Mouse (Mus musculus): ENCODE data around the gene Tbca. TPM values are rescaled to one million over a fixed set of nuclear protein-coding genes. Genes with fewer than 3 reads are reported as not detected.

The Tbca gene
- 341 and 354 TPM in 2 replicates for polyA plus RNA-seq (2011; ENCODE audit: insufficient read depth, insufficient read length, low read depth, missing spikeins)

- Histone ChIP-seq H3K4me3 (ENCODE audit: low read depth, low read length) (peak within 1 kb of the TSS; percentile 94), H3K27ac (ENCODE audit: insufficient read depth, low read length) (no peak within 1 kb of the TSS), H3K4me1 (ENCODE audit: control insufficient read depth, insufficient read depth, low read length) (no peaks in the 10 kb centered on the region), H3K36me3 (ENCODE audit: control insufficient read depth, insufficient read depth, low read length, poor library complexity, severe bottlenecking) (no peaks in the 10 kb centered on the region), H3K9ac (ENCODE audit: low read depth, poor library complexity, severe bottlenecking) (peak within 1 kb of the TSS; percentile 87), H3K27me3 (ENCODE audit: control insufficient read depth, insufficient read depth, low read length, poor library complexity, severe bottlenecking) (no peaks in the 10 kb centered on the region), H3K9me3 (replicated peaks; ENCODE audit: control insufficient read depth, insufficient read depth, low read length, poor library complexity, severe bottlenecking) (no peaks in the 10 kb centered on the region)
- TF ChIP-seq POLR2A (IDR thresholded peaks at IDR 0.05; ENCODE audit: insufficient read depth, low read length) = peak; percentile 72
- no peak for TF ChIP-seq EP300 (IDR thresholded peaks at IDR 0.05; ENCODE audit: insufficient read depth, low read depth, low read length)
Observed at GRCm38 (mm10) chr13:94788771-94789649, at the start of gene Tbca. TSS of gene Tbca (plus strand) at chr13:94788910.

- Histone ChIP-seq H3K27me3 (ENCODE audit: control insufficient read depth, insufficient read depth, low read length, poor library complexity, severe bottlenecking) (no peaks in the 10 kb centered on the region), H3K4me1 (ENCODE audit: control insufficient read depth, insufficient read depth, low read length) (peaks cover 1% of the 10 kb centered on the region), H3K4me3 (ENCODE audit: low read depth, low read length) (no peak overlapping the region), H3K9ac (ENCODE audit: low read depth, poor library complexity, severe bottlenecking) (no peak overlapping the region), H3K9me3 (replicated peaks; ENCODE audit: control insufficient read depth, insufficient read depth, low read length, poor library complexity, severe bottlenecking) (peaks cover 7% of the 10 kb centered on the region; the same call in 1 of the 2 replicates), H3K27ac (ENCODE audit: insufficient read depth, low read length) (no peak overlapping the region), H3K36me3 (ENCODE audit: control insufficient read depth, insufficient read depth, low read length, poor library complexity, severe bottlenecking) (no peaks in the 10 kb centered on the region)
- TF ChIP-seq EP300 (IDR thresholded peaks at IDR 0.05; ENCODE audit: insufficient read depth, low read depth, low read length) (no peak), CTCF (IDR thresholded peaks at IDR 0.05; ENCODE audit: low read depth, low read length) (no peak), POLR2A (IDR thresholded peaks at IDR 0.05; ENCODE audit: insufficient read depth, low read length) (no peak)
Observed at GRCm38 (mm10) chr13:94745176-94745575, 43.5 kb upstream of the Tbca start.

- Histone ChIP-seq H3K27ac (ENCODE audit: insufficient read depth, low read length) (no peak overlapping the region), H3K4me3 (ENCODE audit: low read depth, low read length) (no peak overlapping the region), H3K36me3 (ENCODE audit: control insufficient read depth, insufficient read depth, low read length, poor library complexity, severe bottlenecking) (no peaks in the 10 kb centered on the region), H3K9ac (ENCODE audit: low read depth, poor library complexity, severe bottlenecking) (no peak overlapping the region), H3K4me1 (ENCODE audit: control insufficient read depth, insufficient read depth, low read length) (no peaks in the 10 kb centered on the region), H3K27me3 (ENCODE audit: control insufficient read depth, insufficient read depth, low read length, poor library complexity, severe bottlenecking) (no peaks in the 10 kb centered on the region), H3K9me3 (replicated peaks; ENCODE audit: control insufficient read depth, insufficient read depth, low read length, poor library complexity, severe bottlenecking) (no peaks in the 10 kb centered on the region)
- TF ChIP-seq CTCF (IDR thresholded peaks at IDR 0.05; ENCODE audit: low read depth, low read length) = no peak
- no peak for TF ChIP-seq POLR2A (IDR thresholded peaks at IDR 0.05; ENCODE audit: insufficient read depth, low read length)
- no peak for TF ChIP-seq EP300 (IDR thresholded peaks at IDR 0.05; ENCODE audit: insufficient read depth, low read depth, low read length)
Observed at GRCm38 (mm10) chr13:94765852-94766251, 22.9 kb upstream of the Tbca start.

GRCm38 (mm10) chr13:94768460-94769154, 20.1 kb upstream of the Tbca start:
- Histone ChIP-seq H3K36me3 (ENCODE audit: control insufficient read depth, insufficient read depth, low read length, poor library complexity, severe bottlenecking) (no peaks in the 10 kb centered on the region), H3K27ac (ENCODE audit: insufficient read depth, low read length) (no peak overlapping the region), H3K9me3 (replicated peaks; ENCODE audit: control insufficient read depth, insufficient read depth, low read length, poor library complexity, severe bottlenecking) (no peaks in the 10 kb centered on the region), H3K4me3 (ENCODE audit: low read depth, low read length) (no peak overlapping the region), H3K27me3 (ENCODE audit: control insufficient read depth, insufficient read depth, low read length, poor library complexity, severe bottlenecking) (no peaks in the 10 kb centered on the region), H3K4me1 (ENCODE audit: control insufficient read depth, insufficient read depth, low read length) (no peaks in the 10 kb centered on the region), H3K9ac (ENCODE audit: low read depth, poor library complexity, severe bottlenecking) (no peak overlapping the region)
- no peak for TF ChIP-seq CTCF (IDR thresholded peaks at IDR 0.05; ENCODE audit: low read depth, low read length)
- no peak for TF ChIP-seq POLR2A (IDR thresholded peaks at IDR 0.05; ENCODE audit: insufficient read depth, low read length)
- TF ChIP-seq EP300 (IDR thresholded peaks at IDR 0.05; ENCODE audit: insufficient read depth, low read depth, low read length) = no peak

- Histone ChIP-seq H3K36me3 (ENCODE audit: control insufficient read depth, insufficient read depth, low read length, poor library complexity, severe bottlenecking) (no peaks in the 10 kb centered on the region), H3K9ac (ENCODE audit: low read depth, poor library complexity, severe bottlenecking) (no peak overlapping the region), H3K9me3 (replicated peaks; ENCODE audit: control insufficient read depth, insufficient read depth, low read length, poor library complexity, severe bottlenecking) (no peaks in the 10 kb centered on the region), H3K4me1 (ENCODE audit: control insufficient read depth, insufficient read depth, low read length) (no peaks in the 10 kb centered on the region), H3K27me3 (ENCODE audit: control insufficient read depth, insufficient read depth, low read length, poor library complexity, severe bottlenecking) (no peaks in the 10 kb centered on the region), H3K4me3 (ENCODE audit: low read depth, low read length) (no peak overlapping the region), H3K27ac (ENCODE audit: insufficient read depth, low read length) (no peak overlapping the region)
- no peak for TF ChIP-seq CTCF (IDR thresholded peaks at IDR 0.05; ENCODE audit: low read depth, low read length)
- TF ChIP-seq EP300 (IDR thresholded peaks at IDR 0.05; ENCODE audit: insufficient read depth, low read depth, low read length) = no peak
- no peak for TF ChIP-seq POLR2A (IDR thresholded peaks at IDR 0.05; ENCODE audit: insufficient read depth, low read length)
Observed at GRCm38 (mm10) chr13:94769155-94769470, 19.6 kb upstream of the Tbca start.

DNA sequence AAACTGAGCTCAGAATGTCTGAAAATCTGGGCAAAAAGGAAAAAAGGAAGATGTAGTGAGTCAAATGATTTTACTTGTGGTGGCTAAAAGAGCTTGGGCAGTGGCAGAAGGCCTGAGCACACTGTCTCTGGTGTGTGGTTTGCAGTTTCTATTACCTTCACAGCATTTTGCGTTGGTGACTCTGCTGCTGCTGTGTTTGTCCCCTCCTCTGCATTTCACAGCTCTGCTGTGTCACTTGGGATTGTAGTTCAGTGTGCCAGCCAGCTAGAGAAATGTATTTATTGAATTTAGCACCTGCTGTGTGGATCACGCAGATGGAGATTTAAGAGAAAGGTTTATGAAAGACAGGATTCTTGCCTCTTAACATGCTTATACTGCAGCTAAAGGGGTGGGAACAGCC, 1.8 kb upstream of the Tbca start:
- H3K9me3 ChIP-seq (replicated peaks; ENCODE audit: control insufficient read depth, insufficient read depth, low read length, poor library complexity, severe bottlenecking) = no peaks in the 10 kb centered on the region
- no peak overlapping the region for H3K4me3 ChIP-seq (ENCODE audit: low read depth, low read length)
- TF ChIP-seq CTCF (IDR thresholded peaks at IDR 0.05; ENCODE audit: low read depth, low read length) = no peak
- TF ChIP-seq POLR2A (IDR thresholded peaks at IDR 0.05; ENCODE audit: insufficient read depth, low read length) = no peak
- H3K4me1 ChIP-seq (ENCODE audit: control insufficient read depth, insufficient read depth, low read length) = no peaks in the 10 kb centered on the region
- H3K27me3 ChIP-seq (ENCODE audit: control insufficient read depth, insufficient read depth, low read length, poor library complexity, severe bottlenecking) = no peaks in the 10 kb centered on the region
- no peaks in the 10 kb centered on the region for H3K36me3 ChIP-seq (ENCODE audit: control insufficient read depth, insufficient read depth, low read length, poor library complexity, severe bottlenecking)
- no peak overlapping the region for H3K27ac ChIP-seq (ENCODE audit: insufficient read depth, low read length)
- H3K9ac ChIP-seq (ENCODE audit: low read depth, poor library complexity, severe bottlenecking) = no peak overlapping the region
